Comparison of ENCODE assay signal across 28 mouse cellular contexts in the genomic region with DNA sequence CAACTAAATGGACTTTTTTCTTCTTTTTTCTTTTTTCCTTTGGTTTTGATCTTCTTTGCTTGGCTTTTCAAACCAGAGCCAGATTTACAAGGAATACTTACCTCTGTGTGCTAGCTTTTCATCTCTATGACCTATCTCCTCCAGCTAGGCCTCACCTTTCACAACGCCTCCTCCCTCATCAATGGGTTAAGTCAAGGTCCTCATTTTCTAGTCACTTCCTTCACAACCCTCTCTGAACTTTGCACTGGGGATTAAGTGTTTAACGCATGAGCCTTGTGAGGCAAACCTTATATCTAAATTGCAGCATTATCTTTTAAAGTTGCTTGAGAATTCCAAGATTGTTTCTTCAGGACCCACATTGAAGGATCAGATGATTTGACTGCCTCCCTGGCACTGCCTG. TPM values are rescaled to one million over a fixed set of nuclear protein-coding genes. Genes with fewer than 3 reads are reported as not detected.
DNase-seq lines count a peak whose midpoint lies in the region; ATAC-seq and TF ChIP-seq lines count a peak whose summit lies in the region.
"Had no signal": no experiment of that assay in that cellular context is flagged by ENCODE, and none has a peak within 500 bp of the region (broad histone marks: within the 10 kb centered on the region; RNA-seq: fewer than 3 reads in every experiment).

No protein-coding gene starts in this region.

- H3K4me2 ChIP-seq in kidney, embryonic 15.5 days: no peak overlapping the region
- no peak overlapping the region for H3K4me2 ChIP-seq in kidney, embryonic 16.5 days (replicated peaks; ENCODE audit: low read depth, low read length)
- no peak overlapping the region for H3K4me2 ChIP-seq in intestine, embryonic 15.5 days (replicated peaks)
- H3K4me2 ChIP-seq in intestine, postnatal 0 days (replicated peaks; ENCODE audit: low read depth): no peak overlapping the region
- H3K4me2 ChIP-seq: embryonic facial prominence, embryonic 13.5 days; embryonic facial prominence, embryonic 15.5 days; forebrain, embryonic 12.5 days had no signal

- DNase-seq in lung, postnatal 14 days: no peak
- no peak for DNase-seq in lung, adult 2 months
- DNase-seq: adrenal gland, adult 8-10 months; adrenal gland, postnatal 14 days; adrenal gland, postnatal 36 days; B cell, adult 2 months; cerebellum, adult 11-12 months; cerebellum, adult 2 months; cerebellum, adult 9-10 months; cerebellum, postnatal 14 days; cerebellum, postnatal 36 days had no signal

- no peaks in the 10 kb centered on the region for H3K27me3 ChIP-seq in kidney, embryonic 15.5 days
- no peaks in the 10 kb centered on the region for H3K27me3 ChIP-seq in kidney, embryonic 16.5 days (ENCODE audit: insufficient read depth, low read length)
- no peaks in the 10 kb centered on the region for H3K27me3 ChIP-seq in intestine, embryonic 15.5 days (replicated peaks)
- H3K27me3 ChIP-seq in intestine, postnatal 0 days (replicated peaks; ENCODE audit: control insufficient read depth, insufficient read depth, low read length): no peaks in the 10 kb centered on the region
- H3K27me3 ChIP-seq: CH12.LX; embryonic facial prominence, embryonic 13.5 days; embryonic facial prominence, embryonic 15.5 days; Patski had no signal

- 0 out of 2 replicates have a peak overlapping the region, but pooled peaks have one; percentile 5 for H3K27ac ChIP-seq in kidney, embryonic 15.5 days
- H3K27ac ChIP-seq in kidney, embryonic 16.5 days (ENCODE audit: low read length): no peak overlapping the region
- H3K27ac ChIP-seq in intestine, embryonic 15.5 days: no peak overlapping the region
- no peak overlapping the region for H3K27ac ChIP-seq in intestine, postnatal 0 days (ENCODE audit: low read depth, low read length)
- H3K27ac ChIP-seq: embryonic facial prominence, embryonic 13.5 days; embryonic facial prominence, embryonic 15.5 days; forebrain, embryonic 10.5 days; forebrain, embryonic 12.5 days had no signal

- no peak overlapping the region for H3K4me3 ChIP-seq in kidney, embryonic 15.5 days (replicated peaks)
- H3K4me3 ChIP-seq in kidney, embryonic 16.5 days (ENCODE audit: low read length): no peak overlapping the region
- no peak overlapping the region for H3K4me3 ChIP-seq in intestine, embryonic 15.5 days (replicated peaks)
- H3K4me3 ChIP-seq in intestine, postnatal 0 days (ENCODE audit: low read depth, low read length): no peak overlapping the region
- no peak overlapping the region for H3K4me3 ChIP-seq in lung, adult 2 months (replicated peaks; ENCODE audit: extremely low read depth, low read depth, low read length)
- H3K4me3 ChIP-seq: embryonic facial prominence, embryonic 13.5 days; embryonic facial prominence, embryonic 15.5 days; erythroblast, embryonic 14.5 days; forebrain, embryonic 10.5 days; forebrain, embryonic 12.5 days had no signal

- no peak overlapping the region for H3K9ac ChIP-seq in kidney, embryonic 15.5 days
- no peak overlapping the region for H3K9ac ChIP-seq in kidney, embryonic 16.5 days (replicated peaks; ENCODE audit: low read length)
- H3K9ac ChIP-seq in intestine, embryonic 15.5 days: no peak overlapping the region
- no peak overlapping the region for H3K9ac ChIP-seq in intestine, postnatal 0 days (ENCODE audit: low read depth, low read length)
- H3K9ac ChIP-seq: embryonic facial prominence, embryonic 13.5 days; embryonic facial prominence, embryonic 15.5 days; forebrain, embryonic 12.5 days had no signal

- 67% methylated on average over 2 of the region's 2 CpGs for WGBS in kidney, embryonic 15.5 days
- 72% methylated on average over 2 of the region's 2 CpGs for WGBS in kidney, embryonic 16.5 days
- 66% methylated on average over 2 of the region's 2 CpGs for WGBS in intestine, embryonic 15.5 days
- 49% methylated on average over 2 of the region's 2 CpGs for WGBS in intestine, postnatal 0 days
- WGBS in lung, adult 2 months: 84% methylated on average over 2 of the region's 2 CpGs

- TF ChIP-seq POLR2A in lung, adult 2 months (IDR thresholded peaks at IDR 0.05; ENCODE audit: borderline replicate concordance, extremely low read depth, low read depth, low read length): no peak

- no peaks in the 10 kb centered on the region for H3K36me3 ChIP-seq in kidney, embryonic 15.5 days
- H3K36me3 ChIP-seq in kidney, embryonic 16.5 days (ENCODE audit: insufficient read depth, low read length): no peaks in the 10 kb centered on the region
- H3K36me3 ChIP-seq in intestine, embryonic 15.5 days: no peaks in the 10 kb centered on the region
- H3K36me3 ChIP-seq in intestine, postnatal 0 days (ENCODE audit: control insufficient read depth, insufficient read depth): no peaks in the 10 kb centered on the region
- H3K36me3 ChIP-seq: embryonic facial prominence, embryonic 13.5 days; embryonic facial prominence, embryonic 15.5 days; forebrain, embryonic 10.5 days; forebrain, embryonic 12.5 days; G1E had no signal

- ATAC-seq in kidney, embryonic 15.5 days (replicated peaks; ENCODE audit: low FRiP score): no peak
- ATAC-seq in kidney, embryonic 16.5 days (ENCODE audit: low FRiP score, low TSS enrichment): no peak
- peak; percentile 92 for ATAC-seq in intestine, embryonic 15.5 days
- ATAC-seq in intestine, postnatal 0 days: peak; percentile 90
- ATAC-seq: activated CD4-positive, CD25-positive, alpha-beta regulatory T cell, adult 4 months; CD4-positive, CD25-positive, alpha-beta regulatory T cell, adult 4 months; forebrain, embryonic 14.5 days; forebrain, embryonic 16.5 days; Patski had no signal

- no peaks in the 10 kb centered on the region for H3K9me3 ChIP-seq in kidney, embryonic 15.5 days (replicated peaks)
- no peaks in the 10 kb centered on the region for H3K9me3 ChIP-seq in kidney, embryonic 16.5 days (ENCODE audit: low read length)
- no peaks in the 10 kb centered on the region for H3K9me3 ChIP-seq in intestine, embryonic 15.5 days
- no peaks in the 10 kb centered on the region for H3K9me3 ChIP-seq in intestine, postnatal 0 days (ENCODE audit: control insufficient read depth)
- H3K9me3 ChIP-seq: embryonic facial prominence, embryonic 13.5 days; embryonic facial prominence, embryonic 15.5 days; forebrain, embryonic 10.5 days; forebrain, embryonic 12.5 days; G1E had no signal

- H3K4me1 ChIP-seq in kidney, embryonic 15.5 days: no peaks in the 10 kb centered on the region
- no peaks in the 10 kb centered on the region for H3K4me1 ChIP-seq in kidney, embryonic 16.5 days (ENCODE audit: insufficient read depth, low read length)
- no peaks in the 10 kb centered on the region for H3K4me1 ChIP-seq in intestine, embryonic 15.5 days (replicated peaks)
- H3K4me1 ChIP-seq in intestine, postnatal 0 days (replicated peaks; ENCODE audit: control insufficient read depth, insufficient read depth, low read length): no peaks in the 10 kb centered on the region
- H3K4me1 ChIP-seq in lung, adult 2 months (ENCODE audit: control insufficient read depth, insufficient read depth, low read length): no peaks in the 10 kb centered on the region
- H3K4me1 ChIP-seq: embryonic facial prominence, embryonic 13.5 days; embryonic facial prominence, embryonic 15.5 days; forebrain, embryonic 12.5 days had no signal

- TF ChIP-seq CTCF in intestine, postnatal 0 days (IDR thresholded peaks at IDR 0.05; ENCODE audit: low read depth): no peak
- no peak for TF ChIP-seq CTCF in lung, adult 2 months (IDR thresholded peaks at IDR 0.05; ENCODE audit: insufficient read depth, low read length)

RNA-seq across cellular contexts. Expression of a gene that starts 27.2 kb away (rescaled TPM):
- not detected in 2 replicates for polyA plus RNA-seq in kidney, embryonic 15.5 days (2015; fragmentation: Nextera tagmentation; extraction: Ambion mirVana)
- polyA plus RNA-seq in kidney, embryonic 16.5 days (2015; fragmentation: Nextera tagmentation; extraction: Ambion mirVana): not detected in 2 replicates
- polyA plus RNA-seq in intestine, embryonic 15.5 days (2015; fragmentation: Nextera tagmentation; extraction: Ambion mirVana): not detected in 2 replicates
- polyA plus RNA-seq in intestine, postnatal 0 days (2015; fragmentation: Nextera tagmentation; extraction: Ambion mirVana): not detected in 2 replicates
- not detected in 2 replicates for polyA plus RNA-seq in lung, adult 2 months (2012; rRNA removed)
- polyA plus RNA-seq: CD4-positive, CD25-positive, alpha-beta regulatory T cell, adult 4 months; cerebellum, adult 2 months; embryonic facial prominence, embryonic 11.5 days; embryonic facial prominence, embryonic 13.5 days; embryonic facial prominence, embryonic 15.5 days; erythroblast, embryonic 14.5 days; forebrain, embryonic 10.5 days; forebrain, embryonic 12.5 days; forebrain, embryonic 14.5 days; forebrain, embryonic 16.5 days; G1E; Patski had no signal

RNA-seq across cellular contexts. Expression of a gene that starts 58.2 kb away (rescaled TPM):
- polyA plus RNA-seq in kidney, embryonic 15.5 days (2015; fragmentation: Nextera tagmentation; extraction: Ambion mirVana): not detected in 2 replicates
- not detected in 2 replicates for polyA plus RNA-seq in kidney, embryonic 16.5 days (2015; fragmentation: Nextera tagmentation; extraction: Ambion mirVana)
- polyA plus RNA-seq in intestine, embryonic 15.5 days (2015; fragmentation: Nextera tagmentation; extraction: Ambion mirVana): not detected in 2 replicates
- polyA plus RNA-seq in intestine, postnatal 0 days (2015; fragmentation: Nextera tagmentation; extraction: Ambion mirVana): not detected in 2 replicates
- polyA plus RNA-seq in lung, adult 2 months (2012; rRNA removed): not detected in 2 replicates
- polyA plus RNA-seq: activated CD4-positive, CD25-positive, alpha-beta regulatory T cell, adult 4 months; CD4-positive, CD25-positive, alpha-beta regulatory T cell, adult 4 months; cerebellum, adult 2 months; embryonic facial prominence, embryonic 11.5 days; embryonic facial prominence, embryonic 13.5 days; embryonic facial prominence, embryonic 15.5 days; erythroblast, embryonic 14.5 days; forebrain, embryonic 10.5 days; forebrain, embryonic 12.5 days; forebrain, embryonic 14.5 days; forebrain, embryonic 16.5 days; G1E; Patski had no signal

Comparison
In these comparisons a context has a peak if more than half of its experiments do, and no peak if none do; other contexts are left out.
1. ATAC-seq: peak in intestine, embryonic 15.5 days (single experiment) and intestine, postnatal 0 days (single experiment); none in kidney, embryonic 15.5 days (single experiment) and kidney, embryonic 16.5 days (single experiment).